Mouse (Mus musculus) urinary bladder, adult 18-20 months (tissue): Measurements from ENCODE around the gene Wasf1.

ENCODE experiments used
- DNase-seq, 2 experiments: peaks; one replicate each; pipeline ENCODE4 v3.0.0; 2022; ENCODE audit warnings: low spot score in 2 of 2, mixed read lengths in 2 of 2

The Wasf1 gene

GRCm38 (mm10) chr10:40983761-40984160 is 100.5 kb downstream of the Wasf1 start:
- no peak for DNase-seq

GRCm38 (mm10) chr10:40984600-40984999 is 101.3 kb downstream of the Wasf1 start:
- DNase-seq = no peak

- DNase-seq = no peak
Observed at GRCm38 (mm10) chr10:40985350-40985749, 102.1 kb downstream of the Wasf1 start.
